Mouse (Mus musculus) MEL (cell line): Measurements from ENCODE around the gene Kcns1. TPM values are rescaled to one million over a fixed set of nuclear protein-coding genes. Genes with fewer than 3 reads are reported as not detected.

Source experiments
- DNase-seq: peaks from one replicate; pipeline ENCODE4 v3.0.0; 2011; ENCODE audit warnings: low read depth, low spot score
- H3K27ac ChIP-seq: 2 replicates; pipeline ENCODE4 v1.5.1; 2012; ENCODE audit warnings: low read depth, mild to moderate bottlenecking, control low read depth, low read length, moderate library complexity; ENCODE audit not compliant: control insufficient read depth
- H3K27me3 ChIP-seq, 2 experiments: fragments of 150-350 bp in 1 of 2; sonication (generic) in 1 of 2; 2 replicates each; pipeline ENCODE4 v1.6.1; 2012; ENCODE audit warnings: low read length in 2 of 2, mild to moderate bottlenecking in 2 of 2, improper control_type of control experiment in 1 of 2, moderate library complexity in 1 of 2; ENCODE audit not compliant: insufficient read depth in 2 of 2, control insufficient read depth in 1 of 2
- H3K36me3 ChIP-seq, 2 experiments: 2 replicates each; pipeline ENCODE4 v1.6.1; 2012 to 2014; ENCODE audit warnings: low read length in 2 of 2, improper control_type of control experiment in 1 of 2, inconsistent platforms in 1 of 2, mild to moderate bottlenecking in 1 of 2; ENCODE audit not compliant: insufficient read depth in 2 of 2, control insufficient read depth in 1 of 2
- H3K4me1 ChIP-seq, 2 experiments: fragments of 150-350 bp in 1 of 2; sonication (generic) in 1 of 2; 2 replicates each; pipeline ENCODE4 v1.6.1; 2012; ENCODE audit warnings: low read length in 2 of 2, improper control_type of control experiment in 1 of 2, mild to moderate bottlenecking in 1 of 2; ENCODE audit not compliant: insufficient read depth in 2 of 2, control insufficient read depth in 1 of 2
- H3K4me3 ChIP-seq, 2 experiments: fragments of 150-350 bp in 1 of 2; sonication (generic) in 1 of 2; 2 replicates each; pipeline ENCODE4 v1.5.1; 2012; ENCODE audit warnings: low read depth in 2 of 2, low read length in 2 of 2, mild to moderate bottlenecking in 2 of 2, moderate library complexity in 2 of 2, control low read depth in 1 of 2, improper control_type of control experiment in 1 of 2; ENCODE audit not compliant: control insufficient read depth in 1 of 2, insufficient read depth in 1 of 2
- H3K79me2 ChIP-seq: 2 replicates; pipeline ENCODE4 v1.6.1; 2012; ENCODE audit warnings: mild to moderate bottlenecking, low read length, moderate library complexity; ENCODE audit not compliant: control insufficient read depth, poor library complexity, insufficient read depth
- H3K9ac ChIP-seq: 2 replicates; pipeline ENCODE4 v1.6.1; 2012; ENCODE audit warnings: low read depth, mild to moderate bottlenecking, control low read depth, low read length, moderate library complexity; ENCODE audit not compliant: control insufficient read depth, poor library complexity, severe bottlenecking
- H3K9me3 ChIP-seq: fragments of 150-350 bp; sonication (generic); replicated peaks from 2 replicates; pipeline ENCODE4 v1.6.1; 2012; ENCODE audit warnings: mild to moderate bottlenecking, low read length, improper control_type of control experiment, moderate library complexity; ENCODE audit not compliant: insufficient read depth
- BHLHE40 ChIP-seq: IDR thresholded peaks from 2 replicates; pipeline ENCODE4 v1.6.1; 2012; ENCODE audit warnings: low read depth, mild to moderate bottlenecking, inconsistent platforms, low read length, improper control_type of control experiment, borderline replicate concordance
- E2F4 ChIP-seq: IDR thresholded peaks from 2 replicates; pipeline ENCODE4 v1.6.1; 2011; ENCODE audit warnings: low read depth, low read length, improper control_type of control experiment, borderline replicate concordance
- HCFC1 ChIP-seq: IDR thresholded peaks from 2 replicates; pipeline ENCODE4 v1.6.1; 2012; ENCODE audit warnings: low read depth, mild to moderate bottlenecking, inconsistent platforms, low read length, improper control_type of control experiment, moderate library complexity
- MAZ ChIP-seq: IDR thresholded peaks from 2 replicates; pipeline ENCODE4 v1.6.1; 2012; ENCODE audit warnings: low read depth, mild to moderate bottlenecking, inconsistent platforms, low read length, improper control_type of control experiment
- MEF2A ChIP-seq: IDR thresholded peaks from 2 replicates; pipeline ENCODE4 v1.6.1; 2014; ENCODE audit warnings: low read depth, mild to moderate bottlenecking, inconsistent platforms, low read length, improper control_type of control experiment; ENCODE audit not compliant: poor library complexity, insufficient replicate concordance, severe bottlenecking; ENCODE audit errors: extremely low read depth
- POLR2A ChIP-seq, 2 experiments: IDR thresholded peaks; 2 replicates each; pipeline ENCODE4 v1.6.1; 2011 to 2012; ENCODE audit warnings: low read length in 2 of 2, mild to moderate bottlenecking in 2 of 2, control low read depth in 1 of 2, improper control_type of control experiment in 1 of 2, low read depth in 1 of 2, moderate library complexity in 1 of 2; ENCODE audit not compliant: control insufficient read depth in 1 of 2, insufficient read depth in 1 of 2, poor library complexity in 1 of 2
- RAD21 ChIP-seq: IDR thresholded peaks from 2 replicates; pipeline ENCODE4 v1.6.1; 2011; ENCODE audit warnings: mild to moderate bottlenecking, low read depth, low read length, improper control_type of control experiment
- TAL1 ChIP-seq: IDR thresholded peaks from 2 replicates; pipeline ENCODE4 v1.6.1; 2012; ENCODE audit warnings: mild to moderate bottlenecking, inconsistent platforms, low read length, moderate library complexity, mixed read lengths
- TCF12 ChIP-seq: IDR thresholded peaks from 2 replicates; pipeline ENCODE4 v1.6.1; 2014; ENCODE audit warnings: low read depth, mild to moderate bottlenecking, inconsistent platforms, low read length, improper control_type of control experiment, moderate library complexity
- UBTF ChIP-seq: IDR thresholded peaks from 2 replicates; pipeline ENCODE4 v1.6.1; 2012; ENCODE audit warnings: low read depth, mild to moderate bottlenecking, inconsistent platforms, low read length, improper control_type of control experiment, moderate library complexity, borderline replicate concordance; ENCODE audit not compliant: insufficient read depth
- USF1 ChIP-seq: IDR thresholded peaks from 2 replicates; pipeline ENCODE4 v1.6.1; 2014; ENCODE audit warnings: low read depth, mild to moderate bottlenecking, inconsistent platforms, low read length, improper control_type of control experiment, moderate library complexity
- ZC3H11A ChIP-seq: IDR thresholded peaks from 2 replicates; pipeline ENCODE4 v1.6.1; 2012; ENCODE audit warnings: low read depth, mild to moderate bottlenecking, inconsistent platforms, low read length, improper control_type of control experiment
- ZKSCAN1 ChIP-seq: IDR thresholded peaks from 2 replicates; pipeline ENCODE4 v1.6.1; 2012; ENCODE audit warnings: low read depth, mild to moderate bottlenecking, inconsistent platforms, low read length, improper control_type of control experiment, moderate library complexity
- ZMIZ1 ChIP-seq: IDR thresholded peaks from 2 replicates; pipeline ENCODE4 v1.6.1; 2012; ENCODE audit warnings: low read depth, mild to moderate bottlenecking, inconsistent platforms, low read length, improper control_type of control experiment, moderate library complexity
- ZNF384 ChIP-seq: IDR thresholded peaks from 2 replicates; pipeline ENCODE4 v1.6.1; 2012; ENCODE audit warnings: low read depth, mild to moderate bottlenecking, inconsistent platforms, low read length, improper control_type of control experiment
- polyA plus RNA-seq, 2 experiments: library from polyadenylated mRNA; stranded (reverse) in 1 of 2; unstranded in 1 of 2; fragments of >175 nt in 1 of 2; fragments of >200 nt in 1 of 2; gene quantifications; 2 replicates each; pipeline versions ENCODE4 v1.2.1 to v1.2.4; 2012; ENCODE audit warnings: low replicate concordance in 2 of 2, low read depth in 1 of 2; ENCODE audit not compliant: insufficient read length in 2 of 2, insufficient read depth in 1 of 2, missing spikeins in 1 of 2
- total RNA-seq: library from RNA; depleted of rRNA; stranded (reverse); fragments of 300-350 nt; gene quantifications from 2 replicates; pipeline ENCODE4 v1.2.3, GENCODE M21; 2012

Kcns1 gene
- total and polyA plus RNA-seq, 3 experiments, result not detected

- Histone ChIP-seq H3K4me3 (no peak overlapping the region), H3K36me3 (peaks cover 0 to 8% of the 10 kb centered on the region in 2 experiments; a peak in 2 of 4 replicates), H3K9ac (no peak overlapping the region), H3K79me2 (no peaks in the 10 kb centered on the region), H3K9me3 (no peaks in the 10 kb centered on the region), H3K27ac (no peak overlapping the region), H3K27me3 (no peaks in the 10 kb centered on the region), H3K4me1 (no peaks in the 10 kb centered on the region)
- TF ChIP-seq HCFC1, result no peak
- TF ChIP-seq E2F4, result no peak
- TF ChIP-seq TCF12, result no peak
- DNase-seq, result no peak
Observed at GRCm38 (mm10) chr2:164152341-164152740, 18.6 kb downstream of the Kcns1 start.

DNA sequence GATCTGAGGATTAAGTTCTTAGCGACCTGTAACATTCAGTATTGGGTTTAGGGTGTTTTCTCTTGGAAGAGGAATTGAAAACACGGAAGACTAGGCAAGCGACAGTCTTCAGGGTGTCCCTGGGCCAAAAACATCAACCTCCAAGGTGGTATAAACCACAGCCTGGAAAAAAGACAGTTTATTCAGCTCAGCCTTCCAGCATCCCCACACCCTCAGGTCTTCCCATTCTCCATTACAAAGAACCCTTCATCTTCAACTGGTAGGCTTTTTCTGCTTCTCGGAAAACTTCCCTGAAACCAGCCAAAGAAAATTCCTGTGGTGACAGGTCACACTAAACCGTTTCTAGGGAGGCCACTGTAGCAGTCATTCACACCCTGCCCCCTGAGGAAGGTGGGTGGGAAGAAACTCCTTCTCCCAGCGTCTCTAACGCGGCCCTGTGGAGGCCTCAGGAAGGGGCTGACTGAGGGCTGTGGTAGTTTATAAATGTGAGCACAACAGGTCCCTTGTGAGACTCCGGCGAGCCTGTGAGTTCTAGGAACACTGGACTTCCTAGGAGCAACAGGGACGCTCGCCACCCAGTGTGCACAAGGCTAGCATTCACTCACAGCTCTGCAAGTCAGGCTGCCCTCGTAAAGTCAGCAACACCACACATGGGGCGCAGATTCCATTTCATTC is 20.7 kb downstream of the Kcns1 start:
- no peak for DNase-seq
- TF ChIP-seq POLR2A (IDR thresholded peaks at IDR 0.05; ENCODE audit: control insufficient read depth in 1 of 2, insufficient read depth in 1 of 2, low read depth in 1 of 2, low read length in 2 of 2, poor library complexity in 1 of 2), result no peak
- TF ChIP-seq ZKSCAN1, result no peak
- no peak for TF ChIP-seq ZNF384
- no peak for TF ChIP-seq HCFC1
- no peak for TF ChIP-seq BHLHE40
- no peak for TF ChIP-seq MAZ
- TF ChIP-seq RAD21, result no peak
- no peaks in the 10 kb centered on the region for H3K79me2 ChIP-seq

GRCm38 (mm10) chr2:164146556-164146955 is 24.4 kb downstream of the Kcns1 start:
- H3K4me1 ChIP-seq, result no peaks in the 10 kb centered on the region
- DNase-seq, result no peak
- no peaks in the 10 kb centered on the region for H3K27me3 ChIP-seq
- TF ChIP-seq ZC3H11A (no peak), ZMIZ1 (no peak), UBTF (no peak), HCFC1 (no peak), USF1 (no peak), TAL1 (no peak), MEF2A (no peak)
- TF ChIP-seq, all 39 proteins: peak for 0
- Histone ChIP-seq H3K27ac (no peak overlapping the region), H3K9ac (no peak overlapping the region), H3K36me3 (peaks cover 0 to 9% of the 10 kb centered on the region in 2 experiments; a peak in 2 of 4 replicates), H3K9me3 (no peaks in the 10 kb centered on the region), H3K79me2 (no peaks in the 10 kb centered on the region), H3K4me3 (no peak overlapping the region)

More for the DNA sequence above, 20.7 kb downstream of the Kcns1 start:
- H3K9me3 ChIP-seq, result no peaks in the 10 kb centered on the region
- H3K9ac ChIP-seq, result no peak overlapping the region
- no peak overlapping the region for H3K4me3 ChIP-seq
- no peak overlapping the region for H3K27ac ChIP-seq
- peaks cover 0 to 7% of the 10 kb centered on the region in 2 experiments; a peak in 2 of 4 replicates for H3K36me3 ChIP-seq
- no peaks in the 10 kb centered on the region for H3K4me1 ChIP-seq
- no peaks in the 10 kb centered on the region for H3K27me3 ChIP-seq
